Mouse (Mus musculus) ovary, adult 2 months (tissue): ENCODE data around the gene Ppp2r5a. TPM values are rescaled to one million over a fixed set of nuclear protein-coding genes. Genes with fewer than 3 reads are reported as not detected.

Source experiments
- polyA plus RNA-seq: library from polyadenylated mRNA; depleted of rRNA; stranded (reverse); fragments of >200 nt; gene quantifications from 2 replicates; pipeline ENCODE4 v1.2.3, GENCODE M21; 2012; rRNA removed

The Ppp2r5a gene
- polyA plus RNA-seq: 61.6 and 86.5 TPM in 2 replicates

DNA sequence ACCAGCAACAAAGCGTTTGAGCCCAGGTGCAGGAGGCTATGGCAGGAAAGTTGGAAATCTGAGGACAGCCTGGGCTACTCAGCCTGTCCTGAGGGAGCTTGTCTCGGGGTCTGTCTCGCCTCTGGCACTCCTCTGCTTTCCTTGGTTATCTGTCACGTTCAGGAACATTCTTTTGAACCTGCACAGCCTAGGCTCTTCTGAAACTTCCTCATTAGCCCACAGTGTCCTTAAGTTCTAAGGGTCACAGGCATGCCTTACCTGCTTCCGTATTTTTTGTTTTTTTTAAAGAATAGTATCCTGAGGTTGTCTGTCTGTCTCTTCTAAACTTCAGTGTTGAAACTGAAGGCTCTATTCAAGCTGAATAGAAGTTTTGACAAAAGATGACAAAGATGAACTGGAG is at the start of gene Ppp2r5a:
TSS of gene Ppp2r5a (minus strand) at position 199 of the 400 bp plus-strand sequence.

DNA sequence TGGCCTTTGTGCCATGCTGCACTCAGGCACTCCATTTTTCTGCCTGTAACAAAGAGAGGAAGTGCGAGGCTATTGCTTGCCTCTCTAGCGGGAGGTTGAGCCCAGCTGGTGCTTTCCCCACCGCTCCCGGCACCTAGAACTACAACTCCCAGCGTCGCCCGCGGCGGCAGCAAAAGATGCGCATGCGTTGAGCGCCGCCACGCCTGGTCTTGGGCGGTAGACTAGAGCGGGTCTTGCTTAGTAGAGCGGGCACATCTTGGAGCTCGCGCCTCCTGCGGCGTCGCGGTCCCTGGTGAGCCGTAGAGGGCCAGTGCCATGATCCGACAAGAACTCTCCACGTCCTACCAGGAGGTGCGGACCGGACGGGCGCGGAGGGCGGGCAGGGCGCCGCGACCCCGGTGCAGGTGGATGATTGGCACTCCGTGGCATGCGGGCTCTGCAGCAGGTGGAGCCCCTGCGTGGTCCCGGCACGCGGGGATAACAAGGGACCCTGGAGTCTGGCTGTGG is 77.3 kb downstream of the Ppp2r5a start, which contains the start of gene Tmem206:
TSS of gene Tmem206 (plus strand) at position 187 of the 507 bp plus-strand sequence.

DNA sequence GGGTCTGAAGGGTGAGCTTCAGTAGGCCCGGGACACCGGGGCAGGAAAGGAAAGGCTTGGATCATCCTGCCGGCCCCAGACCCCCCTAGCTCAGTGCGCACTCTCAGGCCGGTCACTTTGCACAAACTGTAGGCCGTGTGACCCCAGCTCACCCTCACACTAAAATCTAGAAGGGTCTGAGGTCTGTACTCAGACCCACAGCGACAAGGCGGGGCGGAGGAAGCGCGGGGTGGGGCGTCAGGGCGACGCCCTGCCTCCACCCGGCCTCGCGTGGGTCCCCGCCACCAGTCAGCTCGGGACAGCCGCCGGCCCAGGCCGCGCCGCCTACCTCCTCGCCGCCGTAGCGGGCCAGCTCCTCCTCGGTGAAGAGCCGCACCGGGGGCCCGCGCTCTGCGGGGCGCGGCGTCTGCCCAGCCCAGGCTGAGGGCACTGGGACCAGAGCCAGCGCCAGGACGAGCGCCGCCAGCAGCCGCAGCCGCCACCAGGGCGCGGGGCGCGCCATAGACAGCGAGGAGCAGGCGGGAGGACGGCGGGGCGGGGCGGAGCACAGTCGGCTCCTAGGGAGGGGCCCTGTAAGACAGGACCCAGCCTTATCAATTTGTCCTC is 85.4 kb downstream of the Ppp2r5a start, which contains the start of gene Nenf:
TSS of gene Nenf (minus strand) at position 604 of the 606 bp plus-strand sequence.

Other genes with a start within 250 kb of the Ppp2r5a start
- not detected in 2 replicates for gene Fam71a, start 238.5 kb downstream of the Ppp2r5a start, polyA plus RNA-seq
- 5.5 and 6.4 TPM in 2 replicates for gene Atf3, start 185.2 kb downstream of the Ppp2r5a start, polyA plus RNA-seq
- gene Nenf, start 85.1 kb downstream of the Ppp2r5a start, polyA plus RNA-seq: 392 and 487 TPM in 2 replicates
- 36.8 and 46.7 TPM in 2 replicates for gene Tmem206, start 77.4 kb downstream of the Ppp2r5a start, polyA plus RNA-seq
- 2.3 and 3.3 TPM in 2 replicates for gene Dtl, start 172.3 kb upstream of the Ppp2r5a start, polyA plus RNA-seq
- gene Ints7, start 172.4 kb upstream of the Ppp2r5a start, polyA plus RNA-seq: 24.8 and 29.8 TPM in 2 replicates